Mouse (Mus musculus) heart, adult 2 months (tissue): ENCODE measurements at regions not wholly inside any gene's neighbourhood (a gene's known extent, or its start where the extent isn't known, plus 50 kb on each side); places are given as distances from the start of the nearest gene placed in this dataset.

Experiments
- DNase-seq, 2 experiments: peaks; one replicate each; pipeline ENCODE4 v3.0.0; 2021
- H3K27ac ChIP-seq: fragments of 200-600 bp; 2 replicates; pipeline ENCODE4 v1.8.1; 2022
- H3K27me3 ChIP-seq: fragments of 200-500 bp; 2 replicates; pipeline ENCODE4 v1.6.1; 2012; ENCODE audit warnings: mild to moderate bottlenecking, low read length, inconsistent platforms, mixed read lengths; ENCODE audit not compliant: control insufficient read depth, insufficient read depth
- H3K36me3 ChIP-seq: fragments of 200-500 bp; 2 replicates; pipeline ENCODE4 v1.6.1; 2012; ENCODE audit warnings: low read length, inconsistent platforms; ENCODE audit not compliant: control insufficient read depth, insufficient read depth
- H3K4me1 ChIP-seq: fragments of 200-500 bp; 2 replicates; pipeline ENCODE4 v1.6.1; 2011; ENCODE audit warnings: low read length; ENCODE audit not compliant: control insufficient read depth, insufficient read depth
- H3K4me3 ChIP-seq: fragments of 200-600 bp; 2 replicates; pipeline ENCODE4 v1.8.1; 2022
- H3K79me2 ChIP-seq: fragments of 200-500 bp; replicated peaks from 2 replicates; pipeline ENCODE4 v1.6.1; 2012; ENCODE audit warnings: mild to moderate bottlenecking, inconsistent platforms, low read length, moderate library complexity, mixed read lengths; ENCODE audit not compliant: control insufficient read depth, insufficient read depth
- H3K9ac ChIP-seq: fragments of 200-500 bp; 2 replicates; pipeline ENCODE4 v1.6.1; 2012; ENCODE audit warnings: low read depth, mild to moderate bottlenecking, control low read depth, inconsistent platforms, low read length, mixed read lengths
- CTCF ChIP-seq: fragments of 200-600 bp; IDR thresholded peaks from 2 replicates; pipeline ENCODE4 v1.8.1; 2022; ENCODE audit warnings: antibody characterized with exemption, mild to moderate bottlenecking, moderate library complexity
- EP300 ChIP-seq: fragments of 200-500 bp; IDR thresholded peaks from 2 replicates; pipeline ENCODE4 v1.6.1; 2011; ENCODE audit warnings: low read depth, low read length, control low read depth; ENCODE audit not compliant: insufficient read depth
- POLR2A ChIP-seq: fragments of 200-500 bp; IDR thresholded peaks from 2 replicates; pipeline ENCODE4 v1.6.1; 2011; ENCODE audit warnings: mild to moderate bottlenecking, low read depth, low read length, control low read depth; ENCODE audit not compliant: insufficient read depth
- WGBS: fragments of 180-500 bp; shearing (Covaris S2); methylation state at CpG from one replicate; pipeline ENCODE4 v1.1.7; 2018; 5-methylcytosine and 5-hydroxymethylcytosine counted together
- intact Hi-C: fragments of 180-260 bp; cut with DNase I; formaldehyde crosslinking; loops from one replicate; pipeline ENCODE4 v1.15.1; 2025

GRCm38 (mm10) chr12:106501622-106502327, 491.7 kb downstream of the Vrk1 start:
- intact Hi-C loops, result no loop called here
- no peaks in the 10 kb centered on the region for H3K79me2 ChIP-seq

GRCm38 (mm10) chr12:106504285-106504684, 494.3 kb downstream of the Vrk1 start:
- Histone ChIP-seq H3K27me3 (no peaks in the 10 kb centered on the region; the same call in 1 of the 2 replicates), H3K9ac (no peak overlapping the region), H3K4me1 (no peaks in the 10 kb centered on the region), H3K36me3 (no peaks in the 10 kb centered on the region), H3K79me2 (no peaks in the 10 kb centered on the region), H3K4me3 (no peak overlapping the region), H3K27ac (no peak overlapping the region)
- DNase-seq, result no peak
- intact Hi-C loops, result no loop called here
- no peak for TF ChIP-seq POLR2A
- WGBS, result 85% methylated on average over 8 of the region's 8 CpGs

More at GRCm38 (mm10) chr12:106501622-106502327, 491.7 kb downstream of the Vrk1 start:
- no peaks in the 10 kb centered on the region for H3K4me1 ChIP-seq
- H3K27ac ChIP-seq, result no peak overlapping the region
- no peaks in the 10 kb centered on the region for H3K36me3 ChIP-seq
- DNase-seq, result no peak
- TF ChIP-seq CTCF (no peak), EP300 (no peak), POLR2A (no peak)
- H3K27me3 ChIP-seq, result no peaks in the 10 kb centered on the region; the same call in 1 of the 2 replicates
- H3K9ac ChIP-seq, result no peak overlapping the region
- 46% methylated on average over 12 of the region's 12 CpGs for WGBS
- no peak overlapping the region for H3K4me3 ChIP-seq

- TF ChIP-seq POLR2A, result no peak
- TF ChIP-seq EP300, result no peak
- no peak for TF ChIP-seq CTCF
- DNase-seq, result no peak
- intact Hi-C loops, result no loop called here
- H3K27me3 ChIP-seq, result no peaks in the 10 kb centered on the region
- no peaks in the 10 kb centered on the region for H3K36me3 ChIP-seq
- WGBS, result 82% methylated on average over 11 of the region's 11 CpGs
- no peaks in the 10 kb centered on the region for H3K4me1 ChIP-seq
- no peak overlapping the region for H3K4me3 ChIP-seq
- H3K79me2 ChIP-seq, result no peaks in the 10 kb centered on the region
- no peak overlapping the region for H3K9ac ChIP-seq
- no peak overlapping the region for H3K27ac ChIP-seq
Observed at GRCm38 (mm10) chr12:106514057-106514456, 504.0 kb downstream of the Vrk1 start.

GRCm38 (mm10) chr12:106515257-106515788, 505.3 kb downstream of the Vrk1 start:
- Histone ChIP-seq H3K79me2 (no peaks in the 10 kb centered on the region), H3K36me3 (no peaks in the 10 kb centered on the region), H3K9ac (no peak overlapping the region), H3K4me3 (no peak overlapping the region), H3K27ac (no peak overlapping the region), H3K4me1 (no peaks in the 10 kb centered on the region), H3K27me3 (no peaks in the 10 kb centered on the region)
- DNase-seq, result no peak
- WGBS, result 42% methylated on average over 17 of the region's 17 CpGs
- intact Hi-C loops, result no loop called here
- TF ChIP-seq POLR2A, result no peak
- no peak for TF ChIP-seq CTCF
- TF ChIP-seq EP300, result no peak

GRCm38 (mm10) chr12:106519141-106519540, 509.1 kb downstream of the Vrk1 start:
- Histone ChIP-seq H3K27me3 (no peaks in the 10 kb centered on the region; the same call in 1 of the 2 replicates), H3K79me2 (no peaks in the 10 kb centered on the region), H3K4me3 (no peak overlapping the region), H3K27ac (no peak overlapping the region), H3K36me3 (no peaks in the 10 kb centered on the region), H3K9ac (no peak overlapping the region), H3K4me1 (no peaks in the 10 kb centered on the region)
- TF ChIP-seq CTCF, result no peak
- no peak for TF ChIP-seq EP300
- TF ChIP-seq POLR2A, result no peak
- 52% methylated on average over 5 of the region's 5 CpGs for WGBS
- no peak for DNase-seq
- intact Hi-C loops, result no loop called here

- 68% methylated on average over 4 of the region's 4 CpGs for whole genome bisulfite sequencing
- Histone ChIP-seq H3K79me2 (no peaks in the 10 kb centered on the region), H3K36me3 (no peaks in the 10 kb centered on the region), H3K4me3 (no peak overlapping the region), H3K9ac (no peak overlapping the region), H3K27me3 (no peaks in the 10 kb centered on the region; the same call in 1 of the 2 replicates), H3K4me1 (no peaks in the 10 kb centered on the region), H3K27ac (no peak overlapping the region)
- TF ChIP-seq POLR2A (no peak), CTCF (no peak), EP300 (no peak)
- DNase-seq, result no peak
- intact Hi-C loops, result no loop called here
Observed at GRCm38 (mm10) chr12:106524411-106524810, 514.4 kb downstream of the Vrk1 start.
